Mouse (Mus musculus) forelimb bud, embryonic 11.5 days (tissue): ENCODE data around the gene Gal3st4.

Experiments
- DNase-seq: peaks from one replicate; pipeline ENCODE4 v3.0.0-alpha.2; 2012; ENCODE audit warnings: low read depth, low spot score

Gene Gal3st4

GRCm38 (mm10) chr5:138262001-138262400 is 10.6 kb downstream of the Gal3st4 start:
- no peak for DNase-seq

- DNase-seq = no peak
Measured at GRCm38 (mm10) chr5:138260834-138261233, 11.8 kb downstream of the Gal3st4 start.

- no peak for DNase-seq
Measured at GRCm38 (mm10) chr5:138260051-138260450, 12.6 kb downstream of the Gal3st4 start.

- no peak for DNase-seq
Measured at GRCm38 (mm10) chr5:138258993-138259392, 13.6 kb downstream of the Gal3st4 start.

GRCm38 (mm10) chr5:138258542-138258941 is 14.1 kb downstream of the Gal3st4 start:
- DNase-seq = no peak

GRCm38 (mm10) chr5:138258078-138258477 is 14.6 kb downstream of the Gal3st4 start:
- no peak for DNase-seq

- no peak for DNase-seq
Measured at GRCm38 (mm10) chr5:138257585-138257978, 15.1 kb downstream of the Gal3st4 start.

GRCm38 (mm10) chr5:138256966-138257584 is 15.6 kb downstream of the Gal3st4 start:
- no peak for DNase-seq

GRCm38 (mm10) chr5:138256094-138256467 is 16.6 kb downstream of the Gal3st4 start:
- no peak for DNase-seq

- peak; percentile 94 for DNase-seq
Measured at GRCm38 (mm10) chr5:138255353-138256093, 17.1 kb downstream of the Gal3st4 start, which contains the start of gene Lamtor4. TSS of gene Lamtor4 (plus strand) at chr5:138255482.

GRCm38 (mm10) chr5:138253061-138253460 is 19.6 kb downstream of the Gal3st4 start:
- DNase-seq = no peak

GRCm38 (mm10) chr5:138251144-138251543 is 21.5 kb downstream of the Gal3st4 start:
- DNase-seq = no peak

GRCm38 (mm10) chr5:138241511-138241910 is 31.1 kb downstream of the Gal3st4 start:
- DNase-seq = no peak

GRCm38 (mm10) chr5:138234224-138234623 is 38.4 kb downstream of the Gal3st4 start:
- no peak for DNase-seq

- DNase-seq = no peak
Measured at GRCm38 (mm10) chr5:138233778-138234177, 38.9 kb downstream of the Gal3st4 start.

- no peak for DNase-seq
Measured at GRCm38 (mm10) chr5:138229511-138229910, 43.1 kb downstream of the Gal3st4 start.

GRCm38 (mm10) chr5:138228026-138228425 is 44.6 kb downstream of the Gal3st4 start:
- no peak for DNase-seq

- DNase-seq = no peak
Measured at GRCm38 (mm10) chr5:138227367-138227766, 45.3 kb downstream of the Gal3st4 start.

- DNase-seq = no peak
Measured at GRCm38 (mm10) chr5:138226491-138226890, 46.1 kb downstream of the Gal3st4 start.

GRCm38 (mm10) chr5:138225700-138226099 is 46.9 kb downstream of the Gal3st4 start, which contains the start of gene Nxpe5:
TSS of gene Nxpe5 (plus strand) at chr5:138225898.
- DNase-seq = no peak

- no peak for DNase-seq
Measured at GRCm38 (mm10) chr5:138223287-138223686, 49.4 kb downstream of the Gal3st4 start.

GRCm38 (mm10) chr5:138222111-138222510 is 50.5 kb downstream of the Gal3st4 start:
- peak; percentile 61 for DNase-seq

- no peak for DNase-seq
Measured at GRCm38 (mm10) chr5:138219864-138220263, 52.8 kb downstream of the Gal3st4 start.
